ENCODE assay signal across 14 mouse cellular contexts in genomic region chrX:87854107-87854506, GRCm38 (mm10).
"Had no signal": no experiment of that assay in that cellular context is flagged by ENCODE, and none has a peak within 500 bp of the region (broad histone marks: within the 10 kb centered on the region; RNA-seq: fewer than 3 reads in every experiment).

No protein-coding gene starts in this region.

- ATAC-seq: midbrain, embryonic 15.5 days had no signal

- H3K9ac ChIP-seq: liver, embryonic 15.5 days; midbrain, embryonic 15.5 days; neural tube, embryonic 13.5 days had no signal

- DNase-seq: kidney, adult 8-10 months; lung, adult 2 months; lung, postnatal 10 days; right cerebral cortex, adult 18-20 months; right cerebral cortex, postnatal 25 days; thymus, postnatal 36 days had no signal

- H3K9me3 ChIP-seq: limb, embryonic 10.5 days; liver, embryonic 15.5 days; megakaryocyte, embryonic 14.5 days; midbrain, embryonic 15.5 days; neural tube, embryonic 13.5 days had no signal

- H3K4me2 ChIP-seq: liver, embryonic 11.5 days; liver, embryonic 15.5 days; midbrain, embryonic 11.5 days; midbrain, embryonic 15.5 days; neural tube, embryonic 13.5 days had no signal

- H3K4me1 ChIP-seq: limb, embryonic 10.5 days; liver, embryonic 15.5 days; megakaryocyte, embryonic 14.5 days; midbrain, embryonic 15.5 days; neural tube, embryonic 13.5 days had no signal

- H3K27me3 ChIP-seq: liver, embryonic 15.5 days; megakaryocyte, embryonic 14.5 days; midbrain, embryonic 15.5 days; neural tube, embryonic 13.5 days had no signal

- H3K27ac ChIP-seq: limb, embryonic 10.5 days; liver, embryonic 15.5 days; macrophage; midbrain, embryonic 15.5 days; neural tube, embryonic 13.5 days had no signal

- H3K4me3 ChIP-seq: limb, embryonic 10.5 days; liver, embryonic 15.5 days; megakaryocyte, embryonic 14.5 days; midbrain, embryonic 15.5 days; neural tube, embryonic 13.5 days had no signal

- H3K36me3 ChIP-seq: limb, embryonic 10.5 days; liver, embryonic 15.5 days; midbrain, embryonic 15.5 days; neural tube, embryonic 13.5 days had no signal
